Mouse (Mus musculus) stomach, postnatal 0 days (tissue): Measurements from ENCODE around the gene Add2. TPM values are rescaled to one million over a fixed set of nuclear protein-coding genes. Genes with fewer than 3 reads are reported as not detected.

Experiments
- ATAC-seq: fragments of 200-750 bp; cut with Nextera tagmentation; 2 replicates; pipeline ENCODE4 v1.8.0; 2017; ENCODE audit not compliant: low FRiP score, low TSS enrichment
- DNase-seq: peaks from one replicate; pipeline ENCODE4 v3.0.0-alpha.2; 2016; ENCODE audit warnings: low spot score
- H3K27ac ChIP-seq: fragments of 300-500 bp; sonication (generic); replicated peaks from 2 replicates; pipeline ENCODE4 v1.5.1; 2014; ENCODE audit warnings: mild to moderate bottlenecking, control low read depth
- H3K27me3 ChIP-seq: fragments of 300-500 bp; sonication (generic); 2 replicates; pipeline ENCODE4 v1.6.1; 2014; ENCODE audit warnings: low read length; ENCODE audit not compliant: control insufficient read depth, insufficient read depth
- H3K36me3 ChIP-seq: fragments of 300-500 bp; sonication (generic); 2 replicates; pipeline ENCODE4 v1.6.1; 2014; ENCODE audit warnings: low read length, mixed read lengths; ENCODE audit not compliant: control insufficient read depth, insufficient read depth
- H3K4me1 ChIP-seq: fragments of 300-500 bp; sonication (generic); replicated peaks from 2 replicates; pipeline ENCODE4 v1.6.1; 2014; ENCODE audit warnings: antibody characterized with exemption; ENCODE audit not compliant: control insufficient read depth, insufficient read depth
- H3K4me2 ChIP-seq: fragments of 300-500 bp; sonication (generic); replicated peaks from 2 replicates; pipeline ENCODE4 v1.6.1; 2014; ENCODE audit warnings: low read depth, mild to moderate bottlenecking, control low read depth, moderate library complexity
- H3K4me3 ChIP-seq: fragments of 300-500 bp; sonication (generic); 2 replicates; pipeline ENCODE4 v1.5.1; 2014; ENCODE audit warnings: low read depth, low read length, control low read depth
- H3K9ac ChIP-seq: fragments of 300-500 bp; sonication (generic); 2 replicates; pipeline ENCODE4 v1.6.1; 2014; ENCODE audit warnings: mild to moderate bottlenecking, low read length, control low read depth, mixed read lengths
- H3K9me3 ChIP-seq: fragments of 300-500 bp; sonication (generic); 2 replicates; pipeline ENCODE4 v1.6.1; 2016; ENCODE audit warnings: low read length; ENCODE audit not compliant: control insufficient read depth
- CTCF ChIP-seq: IDR thresholded peaks from 2 replicates; pipeline ENCODE4 v1.5.1; 2016; ENCODE audit warnings: antibody characterized with exemption, low read depth, mild to moderate bottlenecking, moderate library complexity
- EP300 ChIP-seq: optimal IDR thresholded peaks from 2 replicates; pipeline ENCODE3; 2016; ENCODE audit warnings: antibody characterized with exemption
- WGBS: fragments of 180-500 bp; shearing (Covaris S2); extraction: QIAGEN DNeasy Blood & Tissue Kit; methylation state at CpG from one replicate; pipeline ENCODE4 v1.1.7; 2014; 5-methylcytosine and 5-hydroxymethylcytosine counted together
- polyA plus RNA-seq: library from polyadenylated mRNA; unstranded; fragments of >200 nt; fragmentation: Nextera tagmentation; extraction: Ambion mirVana; gene quantifications from 2 replicates; pipeline ENCODE4 v1.2.1, GENCODE M21; 2015

Gene Add2
- polyA plus RNA-seq, 1 experiment from 2014 or later = 2.1 TPM

DNA sequence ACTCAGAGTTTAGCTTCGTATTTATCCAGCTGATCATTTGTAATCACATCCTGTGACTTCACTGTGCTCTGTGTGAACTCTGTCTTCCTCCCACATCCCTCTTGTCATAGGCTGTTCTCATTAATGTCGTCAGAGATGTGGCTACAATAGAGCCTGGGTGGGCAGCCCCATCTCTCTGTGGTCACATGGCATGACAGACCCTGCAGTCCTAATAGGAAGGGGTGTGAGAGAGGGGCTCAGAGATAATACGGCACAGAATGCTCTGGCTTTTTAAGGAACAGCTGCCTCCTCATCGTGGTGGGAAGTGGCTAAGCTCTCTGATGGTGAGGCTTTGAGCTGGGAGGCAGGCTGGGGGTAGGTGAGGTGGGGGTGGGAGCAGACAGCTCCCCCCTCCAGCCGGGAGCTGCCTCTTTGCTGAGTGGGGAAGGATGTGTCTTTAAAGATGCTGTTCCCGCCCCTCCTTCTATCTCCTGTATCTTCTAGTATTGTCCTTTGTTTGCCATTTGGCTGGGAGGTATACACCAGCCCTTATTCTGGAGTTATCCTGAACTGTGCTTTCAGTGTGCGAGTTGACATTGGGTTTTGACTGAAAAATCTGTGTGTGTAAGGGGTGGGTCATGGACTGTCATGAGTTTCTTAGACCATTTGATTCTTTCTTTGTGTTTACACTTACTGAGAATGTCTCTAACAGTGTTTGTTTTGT, 30.8 kb downstream of the Add2 start:
- Histone ChIP-seq H3K36me3 (no peaks in the 10 kb centered on the region), H3K27ac (no peak overlapping the region), H3K9ac (no peak overlapping the region), H3K4me3 (no peak overlapping the region), H3K9me3 (no peaks in the 10 kb centered on the region), H3K27me3 (no peaks in the 10 kb centered on the region), H3K4me1 (no peaks in the 10 kb centered on the region), H3K4me2 (no peak overlapping the region)
- TF ChIP-seq EP300 = no peak
- TF ChIP-seq CTCF = no peak
- DNase-seq = no peak
- WGBS = 32% methylated on average over 7 of the region's 7 CpGs
- no peak for ATAC-seq

DNA sequence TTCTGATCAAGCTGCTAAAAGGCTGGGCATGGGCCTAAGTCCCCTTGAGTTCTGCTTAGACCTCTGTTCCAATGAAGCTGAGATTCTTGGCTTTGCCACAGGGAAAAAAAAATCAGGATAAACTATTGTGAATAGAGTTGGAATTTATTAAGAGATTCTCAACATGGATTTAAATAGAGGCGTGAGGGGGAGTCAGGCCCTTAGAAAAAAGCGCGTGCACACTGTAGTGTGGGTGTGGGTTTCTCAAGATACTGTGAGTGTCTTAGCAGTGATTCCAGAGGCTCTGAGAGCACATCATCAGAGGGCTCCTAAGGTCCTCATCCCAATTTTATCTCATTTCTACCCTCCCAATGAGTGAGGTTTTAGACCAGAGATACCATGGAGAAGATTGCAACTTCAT, 31.7 kb downstream of the Add2 start:
- Histone ChIP-seq H3K9ac (no peak overlapping the region), H3K27me3 (no peaks in the 10 kb centered on the region), H3K4me3 (no peak overlapping the region), H3K4me1 (no peaks in the 10 kb centered on the region), H3K9me3 (no peaks in the 10 kb centered on the region), H3K27ac (no peak overlapping the region), H3K4me2 (no peak overlapping the region), H3K36me3 (no peaks in the 10 kb centered on the region)
- 87% methylated on average over 3 of the region's 3 CpGs for WGBS
- no peak for ATAC-seq
- TF ChIP-seq CTCF (no peak), EP300 (no peak)
- no peak for DNase-seq

DNA sequence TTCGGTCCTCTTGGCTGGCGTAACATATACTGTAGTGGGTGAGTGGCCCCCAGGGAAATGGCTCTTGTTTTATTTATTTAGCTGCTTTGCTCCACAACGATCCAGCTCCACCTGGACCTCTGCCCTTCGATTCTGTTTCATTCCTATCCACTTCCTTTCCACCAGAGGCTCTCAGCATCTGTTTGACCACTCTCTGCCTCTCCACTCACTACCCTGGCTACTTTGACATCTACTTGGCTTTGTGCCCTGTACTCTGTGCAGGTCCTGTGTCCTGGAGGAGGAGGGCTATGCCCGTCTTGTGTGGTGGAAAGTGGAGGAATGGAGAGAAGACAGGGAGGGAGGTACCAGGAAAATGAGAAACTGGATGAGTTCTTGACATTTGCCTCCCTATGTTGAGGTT, 33.7 kb downstream of the Add2 start:
- H3K4me3 ChIP-seq = no peak overlapping the region
- no peaks in the 10 kb centered on the region for H3K36me3 ChIP-seq
- no peak for ATAC-seq
- no peaks in the 10 kb centered on the region for H3K27me3 ChIP-seq
- H3K27ac ChIP-seq = no peak overlapping the region
- no peaks in the 10 kb centered on the region for H3K4me1 ChIP-seq
- no peaks in the 10 kb centered on the region for H3K9me3 ChIP-seq
- DNase-seq = no peak
- TF ChIP-seq CTCF (no peak), EP300 (no peak)
- H3K4me2 ChIP-seq = no peak overlapping the region
- no peak overlapping the region for H3K9ac ChIP-seq
- WGBS = 54% methylated on average over 5 of the region's 5 CpGs

DNA sequence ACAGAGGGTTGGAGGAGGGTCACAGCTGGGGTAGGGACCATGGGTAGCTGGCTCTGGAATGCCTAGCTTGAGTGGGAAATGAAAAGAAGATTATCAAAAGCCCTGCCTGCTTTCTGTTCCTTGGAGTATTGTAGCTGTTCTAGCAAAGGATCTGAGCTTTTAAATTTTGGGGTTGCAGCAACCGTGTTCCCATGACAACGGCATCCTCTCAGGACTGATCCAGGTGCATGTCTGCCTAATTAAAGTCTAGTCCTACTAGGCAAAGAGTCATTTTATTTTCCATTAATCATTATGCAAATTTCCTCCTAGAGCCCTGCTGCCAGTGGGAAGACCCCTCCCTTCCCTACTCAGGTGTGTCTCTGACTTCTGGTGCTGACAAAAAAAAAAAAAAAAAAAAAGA, 34.2 kb downstream of the Add2 start:
- Histone ChIP-seq H3K27me3 (no peaks in the 10 kb centered on the region), H3K9ac (no peak overlapping the region), H3K36me3 (no peaks in the 10 kb centered on the region), H3K9me3 (no peaks in the 10 kb centered on the region), H3K4me2 (no peak overlapping the region), H3K27ac (no peak overlapping the region), H3K4me1 (no peaks in the 10 kb centered on the region), H3K4me3 (no peak overlapping the region)
- no peak for DNase-seq
- TF ChIP-seq CTCF = no peak
- no peak for TF ChIP-seq EP300
- WGBS = 88% methylated on average over 2 of the region's 2 CpGs
- no peak for ATAC-seq

DNA sequence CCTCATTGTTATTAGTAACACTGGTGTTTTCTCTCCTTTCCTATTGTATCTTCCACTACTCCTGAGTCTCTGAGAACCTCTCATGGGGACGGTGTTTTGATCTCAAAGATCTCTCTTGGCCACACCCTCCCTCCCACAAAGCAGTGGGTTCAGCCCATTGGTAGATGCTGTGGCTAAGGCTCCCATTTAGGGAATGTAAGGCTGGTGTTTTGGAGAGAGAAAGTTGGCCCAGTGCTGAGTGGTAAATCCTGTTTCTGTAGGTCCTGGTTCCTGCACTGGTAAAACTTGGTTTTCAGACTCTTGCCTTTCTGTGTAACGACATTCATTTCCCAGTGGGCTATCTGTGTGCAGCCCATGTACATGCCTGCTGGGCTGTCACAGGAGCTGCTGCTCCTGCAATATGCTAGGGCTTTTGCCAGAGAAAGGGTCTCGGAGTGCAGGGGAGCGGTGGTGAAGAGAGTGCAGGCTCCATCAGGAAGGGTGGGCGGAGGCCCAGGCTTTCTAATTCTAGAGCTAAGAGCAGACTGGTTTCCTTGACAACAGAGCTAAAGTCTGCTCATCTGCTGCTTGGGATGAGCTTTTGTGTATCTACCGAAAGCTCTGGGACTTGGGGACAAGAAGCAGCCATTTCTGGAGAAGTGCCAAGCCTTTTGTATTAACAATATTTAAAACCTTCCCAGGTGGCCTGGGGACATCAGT, 36.0 kb downstream of the Add2 start:
- no peaks in the 10 kb centered on the region for H3K36me3 ChIP-seq
- no peaks in the 10 kb centered on the region for H3K4me1 ChIP-seq
- no peaks in the 10 kb centered on the region for H3K9me3 ChIP-seq
- ATAC-seq (no peak), DNase-seq (no peak)
- TF ChIP-seq CTCF (no peak), EP300 (no peak)
- 53% methylated on average over 6 of the region's 6 CpGs for WGBS
- H3K27me3 ChIP-seq = no peaks in the 10 kb centered on the region
- no peak overlapping the region for H3K4me3 ChIP-seq
- no peak overlapping the region for H3K27ac ChIP-seq
- no peak overlapping the region for H3K4me2 ChIP-seq
- no peak overlapping the region for H3K9ac ChIP-seq

DNA sequence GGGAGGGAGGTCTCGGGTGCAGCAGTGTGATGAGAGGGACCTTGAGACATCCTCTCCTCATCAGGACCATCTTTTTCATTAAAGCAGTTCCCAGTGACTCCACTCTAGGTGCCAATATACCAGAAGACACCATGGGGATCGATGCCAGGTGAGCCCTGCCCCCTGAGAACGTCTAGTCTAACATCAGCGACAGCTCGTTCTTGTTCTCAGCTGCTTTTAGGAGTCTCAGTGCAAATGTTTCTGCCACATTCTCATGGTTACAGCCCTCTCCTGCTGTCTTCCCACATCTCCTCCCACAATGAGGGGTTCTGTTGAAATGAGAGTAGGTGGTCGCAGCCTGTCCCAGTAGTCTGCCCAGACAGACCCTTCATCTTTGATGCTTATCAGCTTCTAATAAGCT, 38.2 kb downstream of the Add2 start:
- Histone ChIP-seq H3K9ac (no peak overlapping the region), H3K27me3 (no peaks in the 10 kb centered on the region), H3K36me3 (no peaks in the 10 kb centered on the region), H3K9me3 (no peaks in the 10 kb centered on the region), H3K4me1 (no peaks in the 10 kb centered on the region), H3K4me3 (no peak overlapping the region), H3K27ac (no peak overlapping the region), H3K4me2 (no peak overlapping the region)
- ATAC-seq (no peak), DNase-seq (no peak)
- TF ChIP-seq CTCF (no peak), EP300 (no peak)
- WGBS = 82% methylated on average over 6 of the region's 6 CpGs
